Comparison of ENCODE assay signal across 8 mouse cellular contexts in genomic region chr5:116886181-116887136, GRCm38 (mm10).
DNase-seq lines count a peak whose midpoint lies in the region; ATAC-seq lines count a peak whose summit lies in the region.

No protein-coding gene starts in this region.

- no peak overlapping the region; the same call in 1 of the 2 replicates for H3K4me2 ChIP-seq in hindbrain, embryonic 12.5 days (replicated peaks)
- no peak overlapping the region for H3K4me2 ChIP-seq in liver, embryonic 11.5 days

- 40% methylated on average over 23 of the region's 23 CpGs for WGBS in hindbrain, embryonic 12.5 days
- 70% methylated on average over 23 of the region's 23 CpGs for WGBS in liver, embryonic 11.5 days

- no peak overlapping the region for H3K4me3 ChIP-seq in hindbrain, embryonic 12.5 days
- H3K4me3 ChIP-seq in liver, embryonic 11.5 days (ENCODE audit: low read depth, low read length) = no peak overlapping the region

- peak; percentile 86 for ATAC-seq in hindbrain, embryonic 12.5 days (ENCODE audit: low FRiP score)
- no peak for ATAC-seq in liver, embryonic 11.5 days (replicated peaks; ENCODE audit: low FRiP score)

- no peaks in the 10 kb centered on the region for H3K9me3 ChIP-seq in hindbrain, embryonic 12.5 days (replicated peaks)
- H3K9me3 ChIP-seq in liver, embryonic 11.5 days (ENCODE audit: control insufficient read depth, low read length) = peaks cover 5% of the 10 kb centered on the region; the same call in 1 of the 2 replicates

- H3K27ac ChIP-seq in hindbrain, embryonic 12.5 days = peak overlapping the region; percentile 69
- no peak overlapping the region for H3K27ac ChIP-seq in liver, embryonic 11.5 days (ENCODE audit: low read depth, low read length)

- peaks cover 10% of the 10 kb centered on the region for H3K4me1 ChIP-seq in hindbrain, embryonic 12.5 days
- no peaks in the 10 kb centered on the region for H3K4me1 ChIP-seq in liver, embryonic 11.5 days (replicated peaks; ENCODE audit: control insufficient read depth, insufficient read depth, low read length)

- DNase-seq in right cerebral cortex, postnatal 4 days = peak; percentile 51
- no peak for DNase-seq in right cerebral cortex, postnatal 36 days (ENCODE audit: low spot score in 2 of 2)
- peak; percentile 37 for DNase-seq in cerebellum, adult 9-10 months
- peak; percentile 23 for DNase-seq in neural tube, embryonic 10.5 days (ENCODE audit: extremely low spot score, low spot score)
- no peak for DNase-seq in liver, embryonic 11.5 days (ENCODE audit: low spot score)
- no peak for DNase-seq in adipocyte (ENCODE audit: low spot score)
- no peak for DNase-seq in frontal cortex, postnatal 36 days (ENCODE audit: low spot score in 2 of 2)

- peaks cover 4% of the 10 kb centered on the region; the same call in 1 of the 2 replicates for H3K27me3 ChIP-seq in hindbrain, embryonic 12.5 days
- no peaks in the 10 kb centered on the region for H3K27me3 ChIP-seq in liver, embryonic 11.5 days (replicated peaks; ENCODE audit: control insufficient read depth, insufficient read depth, low read length)

- no peaks in the 10 kb centered on the region for H3K36me3 ChIP-seq in hindbrain, embryonic 12.5 days
- no peaks in the 10 kb centered on the region for H3K36me3 ChIP-seq in liver, embryonic 11.5 days (ENCODE audit: control insufficient read depth, insufficient read depth, low read length)

- H3K9ac ChIP-seq in hindbrain, embryonic 12.5 days = no peak overlapping the region
- no peak overlapping the region for H3K9ac ChIP-seq in liver, embryonic 11.5 days (ENCODE audit: low read depth, low read length)

Comparison
In these comparisons a context has a peak if more than half of its experiments do, and no peak if none do; other contexts are left out.
1. DNase-seq: peak in right cerebral cortex, postnatal 4 days (single experiment), cerebellum, adult 9-10 months (single experiment) and neural tube, embryonic 10.5 days (single experiment); none in right cerebral cortex, postnatal 36 days (0 of 2), liver, embryonic 11.5 days (single experiment), adipocyte (single experiment) and frontal cortex, postnatal 36 days (0 of 2).